Mouse (Mus musculus): Measurements from ENCODE around the gene Iqsec3.

GRCm38 (mm10) chr6:121510381-121510780 is 36.9 kb upstream of the Iqsec3 start:
- TF ChIP-seq GATA1 (IDR thresholded peaks at IDR 0.05; ENCODE audit: low read length) (no peak), TAL1 (IDR thresholded peaks at IDR 0.05; ENCODE audit: low read length) (no peak)
